Mouse (Mus musculus) yolk sac, embryonic 10.5 days (tissue): ENCODE results near the gene Nup160.

Source experiments
- DNase-seq: peaks from one replicate; pipeline ENCODE4 v3.0.0-alpha.2; 2017; ENCODE audit warnings: low spot score

The Nup160 gene

GRCm38 (mm10) chr2:90677007-90677406, at the start of gene Nup160:
Gene Nup160, plus strand, starts transcription at chr2:90677215.
- no peak for DNase-seq

GRCm38 (mm10) chr2:90628261-90628660, 48.8 kb upstream of the Nup160 start:
- DNase-seq = no peak

DNA sequence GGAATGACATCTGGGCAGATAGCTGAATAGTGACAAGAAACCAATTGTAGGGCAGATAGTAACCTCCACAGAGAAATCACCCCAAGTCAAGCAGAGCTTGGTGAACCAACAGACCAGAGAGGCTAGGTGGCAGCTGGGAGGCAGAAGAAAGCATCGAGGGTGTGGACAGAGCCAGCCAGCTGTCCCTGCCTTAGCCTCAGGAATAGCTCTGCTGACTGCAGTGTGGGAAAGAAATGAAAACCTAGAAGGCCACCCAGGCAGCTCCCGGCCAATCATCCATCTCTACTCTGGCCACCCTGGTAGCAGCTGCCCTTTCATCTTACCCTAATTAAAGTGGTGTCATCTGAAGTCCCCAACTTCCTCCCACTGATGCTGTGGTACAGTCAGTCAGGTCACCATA, 47.5 kb upstream of the Nup160 start:
- no peak for DNase-seq

DNA sequence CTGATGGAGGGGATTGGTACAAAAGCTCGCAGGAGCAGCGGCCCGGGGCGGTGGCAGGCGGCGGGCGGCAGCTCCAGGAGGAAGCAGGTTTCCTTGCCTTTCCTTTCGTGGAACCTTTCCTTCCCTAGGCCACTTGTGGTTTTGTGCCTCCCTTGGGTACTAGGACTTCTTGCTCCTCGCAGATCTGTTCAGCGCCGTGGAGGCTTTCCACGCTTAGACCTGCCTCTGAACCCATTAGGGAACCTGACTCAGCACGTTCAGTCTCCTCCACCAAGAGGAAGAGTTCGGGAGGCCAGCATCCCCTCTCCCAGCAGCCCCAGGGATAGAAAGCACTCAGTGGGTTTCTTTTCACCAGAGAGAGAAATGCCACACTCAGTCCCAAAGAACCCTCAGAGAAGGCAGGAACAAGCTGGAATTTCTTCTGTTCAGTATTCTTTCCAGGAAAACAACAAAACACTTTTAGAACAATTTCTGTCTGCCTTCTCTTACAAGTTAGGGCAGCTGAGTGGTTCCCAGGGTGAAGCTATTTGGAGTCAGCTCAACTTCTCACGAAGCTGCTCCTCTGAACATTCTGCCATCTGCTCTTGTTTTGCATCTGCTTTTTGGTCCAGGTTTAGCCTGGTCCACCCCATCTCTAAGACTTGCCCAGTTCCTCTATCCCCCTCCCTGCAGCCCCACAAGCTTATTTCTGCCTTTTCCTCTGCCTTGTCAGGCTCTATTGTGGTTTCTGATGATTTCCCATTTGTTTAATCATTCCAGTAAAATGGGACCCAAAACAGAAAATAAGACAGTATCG, 44.9 kb upstream of the Nup160 start:
- DNase-seq = no peak

- no peak for DNase-seq
Measured at GRCm38 (mm10) chr2:90634671-90635070, 42.3 kb upstream of the Nup160 start.

DNA sequence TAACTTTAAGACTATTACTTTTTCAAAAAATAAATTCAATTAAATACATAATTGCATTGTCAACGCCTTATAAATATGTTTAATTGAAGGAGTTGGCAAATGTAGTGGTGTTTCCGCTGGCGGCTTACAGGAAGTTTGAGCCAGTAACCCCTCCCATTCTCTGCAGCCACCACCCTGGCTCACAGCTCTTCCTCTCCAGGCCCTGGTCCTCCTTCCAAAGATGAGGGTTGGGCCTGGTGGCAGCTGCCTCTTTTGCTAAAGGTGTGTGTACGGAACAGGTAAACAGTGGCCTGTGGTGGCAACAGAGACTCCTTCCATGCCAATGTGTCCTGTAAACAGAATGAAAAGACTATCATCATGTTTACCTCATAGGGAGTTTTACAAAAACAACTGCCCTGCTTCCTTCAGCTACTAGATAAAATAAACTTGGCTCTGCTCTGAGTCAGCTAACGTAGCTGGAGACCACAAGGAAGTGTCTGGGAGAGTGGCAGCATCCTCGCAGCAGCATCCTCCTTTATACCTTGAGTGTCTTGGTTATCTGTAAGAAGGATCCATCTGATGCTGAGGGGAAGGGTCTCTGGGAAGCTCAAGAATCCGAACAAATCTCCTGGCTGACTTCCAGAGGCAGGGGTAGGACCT, 41.8 kb upstream of the Nup160 start:
- no peak for DNase-seq

DNA sequence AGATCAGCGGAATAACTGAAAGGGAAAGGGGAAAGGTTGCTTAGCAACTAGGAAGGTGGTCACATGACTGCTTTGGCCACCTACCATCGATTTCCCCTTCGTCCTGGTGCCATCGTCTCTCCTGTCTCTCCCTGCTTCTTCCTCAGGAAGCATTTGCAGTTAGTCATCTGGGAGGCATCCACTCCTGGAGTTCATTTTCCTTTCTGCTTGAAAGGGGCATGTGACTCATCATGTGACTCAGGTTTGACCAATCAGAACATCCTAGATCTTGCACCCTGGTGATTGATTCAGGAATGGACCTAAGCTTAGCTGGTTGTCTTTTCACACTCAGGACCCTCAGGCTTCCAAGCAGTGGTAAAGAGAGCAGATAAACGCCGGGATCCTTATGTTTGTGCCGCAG, 40.2 kb upstream of the Nup160 start:
- no peak for DNase-seq

- peak; percentile 23 for DNase-seq
Measured at GRCm38 (mm10) chr2:90638986-90639746, 37.8 kb upstream of the Nup160 start.

GRCm38 (mm10) chr2:90639747-90640699, 37.0 kb upstream of the Nup160 start:
- DNase-seq = peak; percentile 44

DNA sequence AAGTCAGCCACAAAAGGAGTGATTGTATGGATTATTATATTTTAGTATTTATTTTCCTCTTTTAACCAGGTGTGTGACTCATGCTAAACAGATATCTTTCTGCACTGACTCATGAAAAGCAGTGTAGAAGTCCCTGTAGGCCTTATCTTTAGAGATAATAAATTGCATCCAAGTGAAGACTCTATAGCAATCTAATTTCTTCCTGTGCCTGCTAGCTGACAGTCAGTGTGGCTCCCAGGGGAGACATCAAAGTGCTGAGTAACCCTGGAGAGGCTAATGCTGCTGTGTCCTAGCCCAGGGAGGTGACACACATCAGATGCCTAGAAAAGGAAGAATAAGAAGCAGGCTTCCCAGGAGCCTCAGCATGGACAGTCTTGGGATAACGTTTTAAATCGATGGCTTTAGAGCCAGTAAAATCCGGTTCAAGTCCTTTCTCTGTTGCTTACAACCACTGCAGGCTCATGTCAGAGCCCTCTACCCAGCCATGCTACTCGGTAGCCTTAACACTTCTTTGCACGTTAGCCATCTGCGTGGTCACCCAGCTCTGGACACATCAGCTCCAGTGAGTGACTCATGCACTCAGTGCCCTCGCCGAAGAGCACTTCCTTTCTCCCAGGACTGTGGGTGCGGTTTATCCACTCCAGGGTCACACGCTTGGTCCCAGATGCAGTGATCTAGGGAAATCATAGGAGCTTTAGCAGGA, 35.9 kb upstream of the Nup160 start:
- DNase-seq = no peak

DNA sequence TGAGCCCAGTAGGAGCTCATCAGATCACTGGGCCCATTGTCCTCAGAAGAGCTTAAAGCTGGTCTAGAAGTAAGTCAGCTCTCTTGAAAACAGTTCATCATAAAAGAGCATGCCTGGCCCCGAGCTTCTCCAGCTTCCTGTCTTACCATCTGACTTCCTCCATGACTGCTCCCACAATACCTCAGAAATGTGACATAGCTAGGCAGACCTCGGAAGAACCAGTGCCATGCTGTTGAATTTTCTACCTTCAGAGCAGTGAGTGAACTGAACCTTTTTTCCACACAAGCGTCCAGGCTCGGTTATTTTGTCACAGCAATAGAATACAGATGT, 35.3 kb upstream of the Nup160 start:
- DNase-seq = no peak

DNA sequence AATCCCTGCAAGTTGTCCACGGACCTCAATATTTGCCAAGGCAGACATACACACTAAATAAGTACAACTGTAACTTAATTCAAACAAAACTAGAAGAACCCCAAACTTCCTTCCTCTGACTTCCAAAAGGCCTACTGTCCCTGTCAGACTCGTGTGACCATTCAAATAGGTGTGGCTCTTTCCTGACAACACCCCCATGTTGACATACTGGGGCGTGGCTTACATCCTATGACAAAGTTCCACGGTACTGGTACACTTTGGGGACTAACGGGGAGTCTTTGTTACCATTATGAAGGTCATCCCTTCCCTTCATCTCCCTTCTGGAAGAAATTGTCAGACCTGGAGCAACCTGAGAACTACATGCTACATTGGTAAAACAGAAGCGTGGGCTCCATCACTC, 29.9 kb upstream of the Nup160 start:
- no peak for DNase-seq

GRCm38 (mm10) chr2:90649405-90649804, 27.6 kb upstream of the Nup160 start:
- DNase-seq = no peak

- no peak for DNase-seq
Measured at GRCm38 (mm10) chr2:90649965-90650364, 27.1 kb upstream of the Nup160 start.

- no peak for DNase-seq
Measured at GRCm38 (mm10) chr2:90652101-90652500, 24.9 kb upstream of the Nup160 start.

- no peak for DNase-seq
Measured at GRCm38 (mm10) chr2:90652993-90653392, 24.0 kb upstream of the Nup160 start.

DNA sequence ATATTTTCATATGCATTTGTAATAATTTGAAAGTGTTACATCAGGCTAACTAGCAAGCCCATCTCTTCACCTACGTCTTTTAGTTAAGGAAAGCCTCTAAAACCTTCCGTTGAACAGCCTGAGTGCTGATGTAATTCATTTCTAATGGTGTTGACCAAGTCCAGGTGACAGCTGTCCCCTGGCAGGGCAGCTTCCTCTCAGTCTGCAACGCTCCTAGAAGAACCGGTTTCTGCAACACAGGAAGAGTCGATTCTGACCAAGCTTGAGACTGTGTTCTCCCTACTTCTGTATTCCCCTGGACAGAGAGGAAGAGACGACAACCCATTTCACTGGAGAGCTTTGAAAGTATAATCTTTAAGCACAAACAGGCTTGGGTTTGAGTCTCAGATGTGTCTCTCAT, 21.6 kb upstream of the Nup160 start:
- no peak for DNase-seq

GRCm38 (mm10) chr2:90658613-90659012, 18.4 kb upstream of the Nup160 start:
- DNase-seq = no peak

DNA sequence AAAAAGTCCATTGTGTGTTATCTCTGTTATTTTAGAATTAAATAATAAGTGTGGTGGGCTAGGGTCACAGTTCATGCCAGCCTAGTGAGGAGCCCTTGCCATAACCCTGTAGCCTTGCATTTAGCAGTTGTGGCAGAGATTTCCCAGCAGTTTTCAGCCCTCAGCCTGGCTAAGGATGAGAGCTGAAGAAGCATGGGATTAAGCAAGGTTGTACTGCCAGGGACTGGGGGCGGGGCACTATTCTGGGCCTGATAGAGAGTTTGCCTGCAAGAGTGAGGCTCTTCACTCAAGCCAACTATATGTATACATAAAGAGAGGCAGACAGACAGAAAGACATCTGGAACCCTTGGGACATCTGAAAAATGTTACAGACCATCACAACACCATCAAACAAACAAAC, 18.0 kb upstream of the Nup160 start:
- no peak for DNase-seq

DNA sequence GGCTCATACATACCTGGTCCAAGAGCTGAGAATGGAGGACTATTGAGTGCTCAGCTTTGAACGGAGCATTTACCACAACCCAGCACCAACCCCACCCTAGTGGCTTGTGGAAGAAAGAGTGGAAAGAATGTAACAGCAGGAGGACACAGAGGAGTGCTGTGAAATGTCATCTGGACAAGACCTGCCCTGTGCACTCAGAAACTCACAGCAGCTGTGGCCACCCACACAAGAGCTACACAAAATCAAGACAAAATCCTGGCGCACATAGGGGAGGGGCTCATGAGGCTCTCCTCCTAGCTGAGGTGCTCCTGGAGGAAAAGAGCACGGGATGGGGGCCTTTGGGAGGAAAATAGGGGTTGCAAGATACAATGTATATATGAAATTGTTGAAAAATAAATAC, 17.4 kb upstream of the Nup160 start:
- DNase-seq = no peak

- DNase-seq = no peak
Measured at GRCm38 (mm10) chr2:90660947-90661346, 16.1 kb upstream of the Nup160 start.
